Mouse (Mus musculus) thymus, adult 2 months (tissue): ENCODE measurements at regions not wholly inside any gene's neighbourhood (a gene's known extent, or its start where the extent isn't known, plus 50 kb on each side); places are given as distances from the start of the nearest gene placed in this dataset.

Experiments
- CTCF ChIP-seq: fragments of 200-500 bp; IDR thresholded peaks from 2 replicates; pipeline ENCODE4 v1.5.1; 2012; ENCODE audit warnings: mild to moderate bottlenecking, control low read depth, low read length, moderate library complexity, borderline replicate concordance; ENCODE audit not compliant: control insufficient read depth, poor library complexity, insufficient read depth; ENCODE audit errors: extremely low read depth
- POLR2A ChIP-seq: fragments of 200-500 bp; IDR thresholded peaks from 2 replicates; pipeline ENCODE4 v1.6.1; 2012; ENCODE audit warnings: mild to moderate bottlenecking, low read length, control low read depth, moderate library complexity; ENCODE audit not compliant: control insufficient read depth, poor library complexity, insufficient read depth; ENCODE audit errors: extremely low read depth

GRCm38 (mm10) chr3:52774734-52775133 is 242.3 kb downstream of the Cog6 start:
- no peak for TF ChIP-seq CTCF
- TF ChIP-seq POLR2A: no peak
